Mouse (Mus musculus): ENCODE results near the gene Pla2g1b.
"Not testable (repeated sequence)": the region's sequence is repeated elsewhere in the genome, so short reads cannot be mapped to it uniquely, and the experiment has no call there.

The Pla2g1b gene

GRCm38 (mm10) chr5:115507981-115508858 lies 42.2 kb downstream of the Pla2g1b start:
- DNase-seq = no peak

DNA sequence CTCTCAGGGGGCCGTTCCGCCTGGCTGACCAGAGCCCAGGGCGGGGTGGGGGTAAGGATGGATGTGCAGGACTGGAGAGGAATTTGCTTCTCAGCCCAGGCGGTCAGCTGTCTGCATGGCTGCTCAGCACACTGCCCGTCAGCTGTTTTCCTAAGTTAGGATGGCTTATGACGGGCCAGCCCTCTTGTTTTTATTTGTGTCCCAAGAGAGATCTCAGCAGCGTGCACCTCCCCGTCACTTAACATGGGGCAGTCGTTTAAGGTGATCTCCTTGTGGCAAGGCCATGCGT lies 42.7 kb downstream of the Pla2g1b start:
- peak; percentile 57 for DNase-seq

- DNase-seq = no peak
Observed at GRCm38 (mm10) chr5:115509321-115509761, 43.3 kb downstream of the Pla2g1b start.

DNA sequence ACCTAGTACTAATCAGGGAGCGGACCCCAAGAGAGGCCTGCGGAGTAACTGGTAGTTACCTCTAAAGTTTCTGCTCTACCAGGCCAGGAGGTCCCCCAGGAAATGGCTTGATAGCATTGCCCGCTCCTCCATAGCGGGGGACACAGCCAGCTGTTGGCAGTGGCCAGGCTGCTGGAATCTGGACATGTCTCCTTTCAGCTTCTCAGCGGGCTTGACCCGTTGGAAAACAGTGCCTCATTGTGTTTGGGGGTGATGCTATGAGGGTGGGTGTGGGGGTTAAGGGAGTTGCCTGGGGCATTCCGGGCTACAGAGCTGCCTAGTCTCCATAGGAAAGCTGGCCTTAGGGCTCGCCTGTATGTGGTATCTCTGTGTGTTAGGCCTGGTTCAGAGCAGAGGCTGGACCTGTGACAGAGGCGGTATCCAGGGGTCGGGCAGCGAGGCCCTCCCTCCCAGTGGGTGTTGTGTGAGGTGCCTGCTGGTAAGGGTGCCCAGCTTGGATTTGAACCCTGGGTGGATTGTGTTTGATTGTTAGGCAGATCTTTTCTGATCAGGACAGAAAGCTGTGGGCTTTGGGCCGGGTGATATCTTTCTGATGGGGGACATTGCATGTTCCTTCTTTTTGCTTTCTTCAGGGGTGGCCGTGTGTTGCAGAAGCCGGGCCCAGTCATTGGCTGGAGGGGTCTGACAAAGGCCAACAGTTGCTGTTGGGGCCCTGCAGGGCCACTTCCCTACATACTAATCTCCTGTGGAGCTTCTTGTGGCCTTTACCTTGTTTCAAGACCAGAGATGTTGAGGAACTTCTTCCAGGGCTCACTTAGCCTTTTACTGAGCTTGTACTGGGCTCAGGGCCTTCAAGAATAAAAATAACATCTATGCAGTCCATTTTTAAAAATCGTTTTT lies 44.0 kb downstream of the Pla2g1b start:
- no peak for DNase-seq

DNA sequence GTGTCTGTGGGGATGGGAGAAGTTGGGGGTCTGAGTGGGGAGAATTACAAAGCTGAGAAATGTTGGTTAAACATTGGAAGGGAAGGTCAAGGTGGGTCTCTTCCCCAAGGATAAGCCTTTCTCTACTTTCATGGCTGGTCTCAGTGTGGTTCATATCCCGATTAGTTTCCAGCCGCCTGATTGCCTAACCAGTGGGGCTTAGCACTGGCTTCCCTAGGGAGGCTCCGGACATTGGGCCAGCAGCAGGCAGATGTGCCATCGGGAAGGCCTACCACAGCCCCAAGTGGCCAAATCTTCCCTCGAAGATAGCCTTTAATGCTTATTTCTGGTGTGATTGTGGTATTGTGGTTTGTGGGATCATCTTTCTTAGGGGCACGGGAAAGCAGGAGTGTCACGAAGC lies 46.3 kb downstream of the Pla2g1b start:
- no peak for DNase-seq

DNA sequence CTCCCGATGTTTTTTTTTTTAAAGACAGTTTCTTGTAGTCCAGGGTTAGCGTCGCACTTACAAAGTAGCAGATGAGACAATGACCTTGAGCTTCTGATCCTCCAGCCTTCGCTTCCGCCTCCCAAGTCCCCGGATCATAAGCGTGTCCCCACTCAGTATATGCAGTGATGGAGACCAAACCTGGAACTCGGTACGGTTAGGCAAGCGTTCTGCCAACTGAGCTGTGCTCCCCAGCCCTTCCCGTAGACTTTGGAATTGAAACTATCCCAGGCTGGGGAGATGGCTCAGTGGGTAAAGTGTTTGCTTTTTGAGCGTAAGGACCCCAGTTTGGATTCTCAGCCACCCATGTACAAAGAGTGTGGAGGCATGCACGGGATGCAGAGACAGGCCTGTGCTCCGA lies 47.2 kb downstream of the Pla2g1b start:
- no peak for DNase-seq

DNA sequence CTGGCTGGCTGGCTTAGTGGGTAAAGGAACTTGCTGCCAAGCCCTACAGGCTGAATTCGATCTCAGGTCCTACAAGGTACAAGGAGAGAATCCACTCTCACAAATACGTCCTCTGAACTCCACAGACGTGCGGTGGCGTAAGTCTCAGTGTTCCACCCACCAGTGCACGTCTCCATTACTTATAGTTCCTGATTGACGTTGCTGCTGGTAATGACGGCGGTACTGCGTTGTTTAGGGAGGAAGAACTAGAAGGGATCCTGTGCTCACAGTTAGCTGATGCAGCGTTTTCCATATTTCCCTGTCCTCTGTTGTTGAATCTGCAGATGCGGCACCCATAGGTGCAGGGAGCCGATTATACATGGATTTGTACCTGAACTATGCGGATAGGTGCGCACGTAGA lies 47.7 kb downstream of the Pla2g1b start:
- DNase-seq = no peak

GRCm38 (mm10) chr5:115514346-115514745 lies 48.3 kb downstream of the Pla2g1b start:
- DNase-seq = no peak

GRCm38 (mm10) chr5:115514896-115515587 lies 49.0 kb downstream of the Pla2g1b start:
- no peak for DNase-seq

- DNase-seq = no peak
Observed at GRCm38 (mm10) chr5:115516081-115516907, 50.2 kb downstream of the Pla2g1b start.

DNA sequence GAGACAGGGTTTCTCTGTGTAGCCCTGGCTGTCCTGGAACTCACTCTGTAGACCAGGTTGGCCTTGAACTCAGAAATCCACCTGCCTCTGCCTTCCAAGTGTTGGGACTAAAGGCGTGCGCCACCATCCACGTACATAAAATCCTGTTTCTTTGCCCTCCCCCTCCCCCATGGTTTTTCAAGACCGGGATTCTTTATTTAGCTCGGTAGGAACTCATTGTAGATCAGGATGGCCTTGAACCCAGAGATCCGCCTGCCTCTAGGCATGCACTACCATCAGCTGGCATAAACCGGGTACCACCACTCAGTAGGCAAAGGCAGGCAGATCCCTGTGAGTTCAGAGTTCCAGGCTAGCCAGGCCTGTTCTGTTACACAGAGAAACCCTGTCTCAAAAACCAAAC lies 50.8 kb downstream of the Pla2g1b start:
- no peak for DNase-seq

DNA sequence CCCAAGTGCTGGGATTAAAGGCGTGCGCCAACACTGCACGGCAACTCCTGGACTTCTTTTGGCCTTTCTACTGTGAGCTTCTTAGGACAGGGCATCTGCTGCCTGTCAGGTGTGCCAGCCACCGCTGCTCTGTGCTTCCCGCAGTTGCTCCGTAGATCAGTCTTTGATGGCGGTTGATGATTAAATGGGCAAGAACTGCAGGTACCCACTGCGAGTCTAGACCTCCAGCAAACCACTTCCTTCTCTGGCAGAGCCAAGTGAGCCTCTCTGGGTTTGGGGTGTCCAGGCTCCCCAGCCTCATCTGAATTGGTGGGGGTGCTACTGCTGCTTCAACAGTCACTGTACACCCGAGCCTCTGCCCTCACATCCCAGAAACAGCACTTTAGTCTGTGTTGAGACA lies 51.4 kb downstream of the Pla2g1b start:
- no peak for DNase-seq

DNA sequence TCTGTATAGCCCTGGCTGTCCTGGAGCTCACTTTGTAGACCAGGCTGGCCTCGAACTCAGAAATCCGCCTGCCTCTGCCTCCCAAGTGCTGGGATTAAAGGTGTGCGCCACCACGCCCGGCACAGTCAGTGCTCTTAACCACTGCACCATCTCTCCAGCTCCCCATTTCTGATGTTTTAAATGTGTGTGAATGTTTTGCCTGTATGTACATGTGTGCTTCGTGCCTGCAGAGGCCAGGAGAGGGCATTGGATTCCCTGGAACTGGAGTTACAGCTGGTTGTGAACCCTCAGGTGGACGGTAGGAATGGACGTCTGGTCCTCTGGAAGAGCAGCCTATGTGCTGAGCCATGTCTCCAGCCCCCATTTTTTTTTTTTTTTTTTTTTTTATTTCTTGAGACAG lies 52.2 kb downstream of the Pla2g1b start:
- not testable (repeated sequence) for DNase-seq

- DNase-seq = no peak
Observed at GRCm38 (mm10) chr5:115520325-115520869, 54.3 kb downstream of the Pla2g1b start.

GRCm38 (mm10) chr5:115521553-115522461 lies 55.7 kb downstream of the Pla2g1b start:
- DNase-seq = peak; percentile 71

- no peak for DNase-seq
Observed at GRCm38 (mm10) chr5:115522531-115522930, 56.5 kb downstream of the Pla2g1b start.

DNA sequence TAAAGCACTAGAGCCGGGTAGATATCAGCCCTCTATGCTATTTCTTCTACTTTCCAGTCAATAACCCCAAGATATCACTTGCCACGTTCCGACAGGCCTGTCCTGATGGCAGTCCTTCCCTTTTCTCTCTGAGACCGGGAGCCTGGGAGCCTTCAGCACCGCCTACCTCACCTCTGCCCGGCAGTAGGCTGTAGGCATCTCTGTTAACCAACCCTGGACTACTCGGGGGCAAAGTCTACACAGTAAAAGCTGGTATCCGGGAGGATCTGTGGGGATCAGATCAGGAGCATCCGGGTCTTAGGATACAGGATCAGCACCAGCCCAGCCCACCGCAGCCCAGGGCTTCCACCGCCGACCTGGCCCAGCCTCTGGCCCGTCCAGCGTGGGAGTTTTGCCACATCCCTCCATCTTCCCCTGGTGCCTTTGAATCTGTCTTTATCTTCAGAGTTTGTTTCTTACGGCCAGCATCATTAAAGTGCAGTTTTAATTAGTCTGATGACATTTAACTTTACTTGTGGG lies 57.0 kb downstream of the Pla2g1b start:
- no peak for DNase-seq

- DNase-seq = peak; percentile 81
Observed at GRCm38 (mm10) chr5:115523971-115524370, 57.9 kb downstream of the Pla2g1b start.
